Mouse (Mus musculus) spleen, adult 12 weeks (tissue): Measurements from ENCODE around the gene Gipc3.

Experiments
- DNase-seq: peaks from one replicate; pipeline ENCODE4 v3.0.0; 2022; ENCODE audit warnings: low spot score

Gipc3 gene

GRCm38 (mm10) chr10:81342686-81343505 is at the start of gene Gipc3:
TSS of gene Gipc3 (minus strand) at chr10:81343266.
- no peak for DNase-seq

- DNase-seq: no peak
Observed at GRCm38 (mm10) chr10:81392781-81393185, 49.7 kb upstream of the Gipc3 start, which contains the start of gene Smim24. TSS of gene Smim24 (plus strand) at chr10:81393051.

- no peak for DNase-seq
Observed at GRCm38 (mm10) chr10:81392270-81392669, 49.2 kb upstream of the Gipc3 start.

GRCm38 (mm10) chr10:81390678-81390965 is 47.6 kb upstream of the Gipc3 start:
- no peak for DNase-seq

- peak; percentile 67 for DNase-seq
Observed at GRCm38 (mm10) chr10:81389801-81390677, 47.0 kb upstream of the Gipc3 start.

GRCm38 (mm10) chr10:81389373-81389772 is 46.3 kb upstream of the Gipc3 start:
- no peak for DNase-seq

GRCm38 (mm10) chr10:81388505-81389055 is 45.5 kb upstream of the Gipc3 start, which contains the start of gene Gm48552:
TSS of gene Gm48552 (plus strand) at chr10:81389005.
- DNase-seq: no peak

GRCm38 (mm10) chr10:81387716-81388115 is 44.6 kb upstream of the Gipc3 start:
- no peak for DNase-seq

- DNase-seq: no peak
Observed at GRCm38 (mm10) chr10:81385603-81386306, 42.7 kb upstream of the Gipc3 start.

GRCm38 (mm10) chr10:81384605-81384982 is 41.5 kb upstream of the Gipc3 start:
- no peak for DNase-seq

- DNase-seq: peak; percentile 99
Observed at GRCm38 (mm10) chr10:81383802-81384604, 40.9 kb upstream of the Gipc3 start, which contains the start of the genes Dohh and Gm48551. TSS of gene Dohh (plus strand) at chr10:81384428. TSS of gene Gm48551 (plus strand) at chr10:81384466.

- peak; percentile 90 for DNase-seq
Observed at GRCm38 (mm10) chr10:81382039-81382438, 39.0 kb upstream of the Gipc3 start.

- DNase-seq: no peak
Observed at GRCm38 (mm10) chr10:81379809-81380378, 36.8 kb upstream of the Gipc3 start.

- DNase-seq: no peak
Observed at GRCm38 (mm10) chr10:81379183-81379553, 36.1 kb upstream of the Gipc3 start.

GRCm38 (mm10) chr10:81378553-81379182 is 35.6 kb upstream of the Gipc3 start:
- DNase-seq: peak; percentile 100

GRCm38 (mm10) chr10:81377793-81378552 is 34.9 kb upstream of the Gipc3 start, which contains the start of gene Fzr1:
TSS of gene Fzr1 (minus strand) at chr10:81378516.
- no peak for DNase-seq

- no peak for DNase-seq
Observed at GRCm38 (mm10) chr10:81377362-81377664, 34.2 kb upstream of the Gipc3 start.

- no peak for DNase-seq
Observed at GRCm38 (mm10) chr10:81376561-81377361, 33.7 kb upstream of the Gipc3 start.

GRCm38 (mm10) chr10:81375322-81375721 is 32.3 kb upstream of the Gipc3 start:
- DNase-seq: no peak
